Mouse (Mus musculus): ENCODE results near the gene Gm21725.
"Not testable (repeated sequence)": the region's sequence is repeated elsewhere in the genome, so short reads cannot be mapped to it uniquely, and the experiment has no call there.

Gm21725 gene

DNA sequence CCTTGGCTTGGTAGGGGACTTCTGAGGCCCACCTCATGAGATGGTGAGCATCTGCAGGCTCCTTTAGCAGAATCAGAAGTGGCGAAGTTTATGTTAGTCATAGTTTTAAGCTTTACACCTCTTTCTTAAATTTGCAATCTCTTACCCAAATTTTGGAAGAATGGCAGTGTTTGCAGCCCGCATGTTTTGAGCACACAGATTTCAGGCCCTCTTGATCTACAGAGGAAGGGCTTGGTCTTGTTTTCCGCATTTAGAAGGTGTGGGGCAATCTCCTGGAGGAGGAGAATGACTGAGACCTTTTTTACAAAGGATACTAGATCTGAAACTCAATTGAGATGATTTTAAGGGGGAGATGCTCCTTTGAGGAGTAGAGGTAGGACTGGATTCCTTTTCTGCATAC, at the start of gene Gm21725:
TSS of gene Gm21725 (minus strand) at position 101 of the 400 bp plus-strand sequence.
- not testable (repeated sequence) for DNase-seq (ENCODE audit: low spot score)
